Mouse (Mus musculus): ENCODE data around the gene Dab2ip. TPM values are rescaled to one million over a fixed set of nuclear protein-coding genes. Genes with fewer than 3 reads are reported as not detected.

Gene Dab2ip
- total RNA-seq, 2 experiments from 2014 or later = 40.1 to 40.7 TPM

DNA sequence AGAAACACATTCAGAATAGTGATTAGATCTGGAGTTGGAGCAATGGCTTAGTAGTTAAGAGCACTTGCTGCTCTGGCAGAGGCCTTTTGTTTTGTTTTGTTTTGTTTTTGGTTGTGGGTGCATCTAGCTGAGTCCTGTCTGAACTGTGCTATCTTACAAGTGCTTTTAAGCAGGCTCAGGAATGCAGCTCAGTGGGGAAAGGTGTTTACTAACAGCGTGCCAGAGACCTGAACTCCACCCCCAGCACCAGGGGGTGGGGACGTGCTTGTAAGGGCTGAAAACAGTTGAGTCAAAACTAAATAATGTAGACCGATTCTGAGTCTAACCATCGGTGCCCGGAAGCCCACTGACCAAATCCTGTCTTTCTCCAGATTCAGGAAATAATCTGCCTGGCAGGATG lies 37.7 kb downstream of the Dab2ip start:
- no peak for DNase-seq

GRCm38 (mm10) chr2:35596796-35597195 lies 38.7 kb downstream of the Dab2ip start:
- DNase-seq = no peak

DNA sequence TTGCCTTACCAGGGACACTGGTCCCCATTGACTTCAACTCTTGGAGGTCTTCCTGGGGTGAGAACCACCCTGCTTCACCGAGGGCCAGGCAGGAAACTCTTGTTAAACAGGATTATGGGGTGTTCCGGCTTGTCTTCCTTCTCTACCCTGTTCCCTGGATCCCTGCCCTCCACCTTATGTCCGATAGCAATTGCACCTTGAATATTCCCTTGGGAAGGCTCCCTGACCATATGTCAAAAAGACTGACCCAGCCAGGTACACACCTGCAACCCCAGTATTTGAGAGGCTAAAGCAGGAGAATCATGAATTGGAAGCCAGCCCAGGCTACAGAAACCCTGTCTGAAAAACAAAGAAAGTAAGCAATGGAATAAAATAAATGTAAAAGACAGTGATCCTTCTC lies 40.8 kb downstream of the Dab2ip start:
- no peak for DNase-seq

GRCm38 (mm10) chr2:35601665-35602064 lies 43.6 kb downstream of the Dab2ip start:
- no peak for DNase-seq

- no peak for DNase-seq
Measured at GRCm38 (mm10) chr2:35607476-35607875, 49.4 kb downstream of the Dab2ip start.

- DNase-seq = no peak
Measured at GRCm38 (mm10) chr2:35608856-35609255, 50.8 kb downstream of the Dab2ip start.

- peak; percentile 52 for DNase-seq
Measured at GRCm38 (mm10) chr2:35609317-35609716, 51.3 kb downstream of the Dab2ip start.

- DNase-seq = no peak
Measured at GRCm38 (mm10) chr2:35610168-35610951, 52.3 kb downstream of the Dab2ip start.

- DNase-seq = no peak
Measured at GRCm38 (mm10) chr2:35610976-35611375, 52.9 kb downstream of the Dab2ip start.

- no peak for DNase-seq
Measured at GRCm38 (mm10) chr2:35611645-35612044, 53.6 kb downstream of the Dab2ip start.

DNA sequence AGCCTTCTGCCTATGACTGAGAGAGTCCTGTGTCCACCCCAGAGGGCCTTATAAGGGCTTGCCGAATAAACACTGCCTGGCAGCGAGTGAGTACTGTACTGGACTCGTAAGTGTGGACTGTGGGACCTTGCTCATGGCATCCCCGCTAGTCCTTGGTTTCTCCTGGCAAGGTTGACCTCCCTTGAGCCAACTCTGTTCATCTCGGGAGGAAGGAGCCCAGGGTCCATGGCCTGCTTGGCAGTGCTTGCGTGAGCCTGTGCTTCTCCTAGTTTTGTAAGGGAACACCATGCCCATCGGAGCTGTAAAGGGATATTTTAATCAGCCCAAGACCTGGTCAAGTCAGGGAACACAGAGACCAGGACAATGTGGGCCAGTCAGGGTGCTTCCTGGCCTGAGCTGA lies 54.2 kb downstream of the Dab2ip start:
- DNase-seq = peak; percentile 60

GRCm38 (mm10) chr2:35613946-35614353 lies 55.9 kb downstream of the Dab2ip start:
- peak; percentile 46 for DNase-seq

DNA sequence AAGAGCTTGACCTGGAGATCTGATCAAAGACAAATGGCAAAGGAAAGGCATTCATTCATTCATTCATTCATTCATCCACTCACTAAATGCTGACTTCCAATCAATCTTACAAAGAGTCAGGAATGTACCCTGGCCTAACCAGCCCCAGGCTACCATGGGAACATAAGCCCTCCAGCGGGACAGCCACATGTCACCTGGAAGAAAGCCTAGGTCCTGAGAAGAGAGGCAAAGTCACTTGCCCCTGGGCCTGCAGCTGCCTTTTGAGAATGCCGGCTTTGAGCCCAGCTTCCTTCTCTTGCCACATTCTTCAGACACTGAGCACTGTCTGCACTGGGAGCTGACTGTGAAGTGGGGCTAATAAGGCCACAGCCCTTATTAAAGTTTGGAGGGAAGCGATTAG lies 56.3 kb downstream of the Dab2ip start:
- peak; percentile 62 for DNase-seq

DNA sequence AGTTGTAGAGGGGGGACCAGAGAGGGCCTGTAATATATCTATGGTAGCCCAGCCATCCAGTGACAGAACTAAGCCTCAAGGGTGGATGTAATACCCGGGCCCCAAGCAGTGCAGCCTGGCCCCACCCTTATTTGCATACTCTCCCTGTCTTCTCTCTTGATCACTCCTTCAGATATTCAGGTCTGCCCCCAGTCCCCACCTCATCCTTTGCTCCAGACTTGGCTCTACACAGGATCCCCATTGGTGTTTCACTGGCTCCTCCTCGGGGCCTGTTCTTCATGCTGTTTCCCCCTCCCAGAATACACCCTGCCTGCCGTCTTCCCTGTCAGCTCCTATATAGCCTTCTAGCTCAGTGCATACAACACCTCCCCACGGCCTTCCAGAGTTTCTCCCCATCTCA lies 57.3 kb downstream of the Dab2ip start:
- no peak for DNase-seq

DNA sequence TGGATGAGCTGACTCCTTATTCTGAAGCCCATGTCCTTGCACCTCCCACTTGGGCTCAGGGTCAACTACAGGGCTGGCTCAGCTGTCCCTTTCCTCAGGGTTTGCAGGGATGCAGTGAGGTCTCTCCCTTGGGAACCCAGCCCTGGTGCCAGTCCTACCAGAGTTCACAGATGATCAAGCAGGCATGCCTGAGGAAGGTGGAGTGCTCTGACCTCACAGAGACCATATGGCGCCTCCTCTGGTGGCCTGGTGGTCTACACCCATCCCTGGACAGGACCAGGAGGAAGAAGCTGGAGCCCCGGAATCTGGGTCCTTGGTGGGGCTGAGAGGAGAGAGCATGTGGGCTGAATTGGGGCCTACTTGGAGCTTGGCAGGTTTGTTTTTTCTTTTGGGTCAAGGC lies 57.9 kb downstream of the Dab2ip start:
- DNase-seq = no peak

GRCm38 (mm10) chr2:35616891-35617658 lies 59.0 kb downstream of the Dab2ip start:
- DNase-seq = no peak

DNA sequence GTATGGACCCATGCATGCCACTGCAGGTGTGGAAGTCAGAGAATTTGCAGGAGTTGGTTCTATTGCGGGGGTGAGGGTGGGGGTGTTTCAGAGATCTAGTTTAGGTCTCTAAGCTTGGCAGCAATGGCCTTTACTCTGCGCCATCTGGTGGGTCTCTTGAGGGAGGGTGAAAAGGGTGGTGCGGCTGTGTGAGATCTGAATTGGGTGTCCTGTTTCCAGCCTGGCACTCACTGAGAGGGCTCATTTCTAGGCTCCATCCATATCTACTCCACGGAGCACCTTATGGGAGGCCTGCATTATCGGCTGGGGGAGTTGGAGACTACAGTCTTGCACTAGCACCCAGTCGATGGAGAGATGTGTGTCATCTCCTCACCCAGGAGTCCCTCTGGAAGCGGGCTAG lies 60.9 kb downstream of the Dab2ip start:
- no peak for DNase-seq

GRCm38 (mm10) chr2:35619532-35619931 lies 61.5 kb downstream of the Dab2ip start:
- DNase-seq = no peak

GRCm38 (mm10) chr2:35620364-35621224 lies 62.5 kb downstream of the Dab2ip start:
- no peak for DNase-seq

DNA sequence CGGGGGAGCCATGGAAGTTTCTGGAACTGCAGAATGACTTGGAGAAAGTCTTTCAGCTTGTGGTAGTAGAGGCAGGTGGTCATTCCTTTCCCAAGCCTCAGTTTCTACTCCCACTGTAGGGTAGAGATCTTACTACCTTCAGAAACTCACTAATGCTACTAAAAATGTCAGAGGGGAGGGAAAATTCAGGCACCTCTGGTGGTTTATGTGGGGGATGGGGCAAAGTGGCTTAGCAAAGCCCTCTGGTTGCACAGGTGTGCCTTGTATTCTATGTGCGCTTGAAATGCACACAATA lies 63.1 kb downstream of the Dab2ip start:
- DNase-seq = no peak

GRCm38 (mm10) chr2:35621796-35622195 lies 63.7 kb downstream of the Dab2ip start:
- DNase-seq = peak; percentile 69

- no peak for DNase-seq
Measured at GRCm38 (mm10) chr2:35622261-35623103, 64.4 kb downstream of the Dab2ip start.
